Mouse (Mus musculus) liver, embryonic 14.5 days (tissue): ENCODE measurements around the gene Sgk2.

Source experiments
- CTCF ChIP-seq: IDR thresholded peaks from 2 replicates; pipeline ENCODE4 v1.5.1; 2016; ENCODE audit warnings: antibody characterized with exemption, low read depth, control low read depth
- EP300 ChIP-seq: IDR thresholded peaks from 2 replicates; pipeline ENCODE4 v1.6.1; 2016; ENCODE audit warnings: antibody characterized with exemption, low read depth

GRCm38 (mm10) chr2:162947736-162948135 lies 39.4 kb upstream of the Sgk2 start:
- TF ChIP-seq CTCF = no peak
- no peak for TF ChIP-seq EP300
